Comparison of ENCODE assay signal across 8 mouse cellular contexts in genomic region chr5:30886731-30887130, GRCm38 (mm10). TPM values are rescaled to one million over a fixed set of nuclear protein-coding genes. Genes with fewer than 3 reads are reported as not detected.
A peak's percentile ranks its signal among the peaks of the same experiment; 100 is the strongest.
DNase-seq lines count a peak whose midpoint lies in the region; ATAC-seq and TF ChIP-seq lines count a peak whose summit lies in the region.

No protein-coding gene starts in this region.

- 43% methylated on average over 5 of the region's 5 CpGs for WGBS in heart, embryonic 10.5 days
- 25% methylated on average over 5 of the region's 5 CpGs for WGBS in forebrain, embryonic 13.5 days
- WGBS in liver, embryonic 14.5 days (ENCODE audit: insufficient replicate concordance): 40% methylated on average over 5 of the region's 5 CpGs

- H3K9ac ChIP-seq in forebrain, embryonic 13.5 days: peak overlapping the region; percentile 87
- peak overlapping the region; percentile 67 for H3K9ac ChIP-seq in liver, embryonic 14.5 days (replicated peaks)

- H3K79me2 ChIP-seq in C2C12 (ENCODE audit: control insufficient read depth, insufficient read depth): no peaks in the 10 kb centered on the region

- no peaks in the 10 kb centered on the region for H3K9me3 ChIP-seq in heart, embryonic 10.5 days
- no peaks in the 10 kb centered on the region for H3K9me3 ChIP-seq in forebrain, embryonic 13.5 days (replicated peaks)
- no peaks in the 10 kb centered on the region for H3K9me3 ChIP-seq in liver, embryonic 14.5 days (ENCODE audit: control insufficient read depth, low read length)

- H3K27ac ChIP-seq in heart, embryonic 10.5 days: peak overlapping the region; percentile 97
- H3K27ac ChIP-seq in forebrain, embryonic 13.5 days: peak overlapping the region; percentile 98
- peak overlapping the region; percentile 70; the same call in 1 of the 2 replicates for H3K27ac ChIP-seq in liver, embryonic 14.5 days

- peak overlapping the region; percentile 82 for H3K4me3 ChIP-seq in heart, embryonic 10.5 days
- peak overlapping the region; percentile 50 for H3K4me3 ChIP-seq in C2C12 (ENCODE audit: insufficient read depth, poor library complexity, severe bottlenecking)
- H3K4me3 ChIP-seq in forebrain, embryonic 13.5 days: peak overlapping the region; percentile 83
- H3K4me3 ChIP-seq in liver, embryonic 14.5 days (ENCODE audit: insufficient read depth in 1 of 2, low read depth in 2 of 2, low read length in 2 of 2): peak overlapping the region; percentile 84 to 94

- TF ChIP-seq EP300 in liver, embryonic 14.5 days (IDR thresholded peaks at IDR 0.05; ENCODE audit: low read depth): no peak

- no peaks in the 10 kb centered on the region for H3K79me3 ChIP-seq in C2C12 (ENCODE audit: low read depth)

- no peaks in the 10 kb centered on the region for H3K27me3 ChIP-seq in heart, embryonic 10.5 days (ENCODE audit: insufficient read depth, poor library complexity, severe bottlenecking)
- no peaks in the 10 kb centered on the region for H3K27me3 ChIP-seq in C2C12 (ENCODE audit: control insufficient read depth, insufficient read depth, insufficient read length)
- H3K27me3 ChIP-seq in forebrain, embryonic 13.5 days: no peaks in the 10 kb centered on the region
- no peaks in the 10 kb centered on the region for H3K27me3 ChIP-seq in liver, embryonic 14.5 days (ENCODE audit: control insufficient read depth, insufficient read depth, low read length)

- H3ac ChIP-seq in C2C12 (ENCODE audit: control insufficient read depth, insufficient read length, low read depth): no peak overlapping the region

- H3K4me2 ChIP-seq in forebrain, embryonic 13.5 days: peak overlapping the region; percentile 76
- peak overlapping the region; percentile 67 for H3K4me2 ChIP-seq in liver, embryonic 14.5 days (ENCODE audit: low read depth)

- no peak for ATAC-seq in forebrain, embryonic 13.5 days
- ATAC-seq in liver, embryonic 14.5 days (ENCODE audit: insufficient read depth): no peak

- no peak for DNase-seq in heart, embryonic 10.5 days (ENCODE audit: low spot score)
- no peak for DNase-seq in heart, postnatal 14 days
- DNase-seq in liver, embryonic 14.5 days (ENCODE audit: low read depth in 3 of 3, low spot score in 3 of 3): no peak
- no peak for DNase-seq in adipocyte (ENCODE audit: low spot score)
- DNase-seq in thymus, postnatal 14 days: no peak
- DNase-seq in spleen, adult 12 weeks (ENCODE audit: low spot score): no peak

- H3K36me3 ChIP-seq in heart, embryonic 10.5 days: peaks cover 14% of the 10 kb centered on the region
- H3K36me3 ChIP-seq in C2C12 (ENCODE audit: control insufficient read depth, insufficient read depth): no peaks in the 10 kb centered on the region
- peaks cover 13% of the 10 kb centered on the region for H3K36me3 ChIP-seq in forebrain, embryonic 13.5 days (ENCODE audit: poor library complexity, severe bottlenecking)
- no peaks in the 10 kb centered on the region for H3K36me3 ChIP-seq in liver, embryonic 14.5 days (replicated peaks; ENCODE audit: control insufficient read depth, insufficient read depth, low read depth)

- H3K4me1 ChIP-seq in heart, embryonic 10.5 days: peaks cover 14% of the 10 kb centered on the region
- H3K4me1 ChIP-seq in forebrain, embryonic 13.5 days: peaks cover 23% of the 10 kb centered on the region
- H3K4me1 ChIP-seq in liver, embryonic 14.5 days (replicated peaks; ENCODE audit: control insufficient read depth in 2 of 2, insufficient read depth in 2 of 2, low read length in 1 of 2): peaks cover 6 to 18% of the 10 kb centered on the region in 2 experiments; a peak in 3 of 4 replicates

- TF ChIP-seq CTCF in C2C12 (IDR thresholded peaks at IDR 0.05; ENCODE audit: control insufficient read depth, insufficient read depth, insufficient read length): no peak
- TF ChIP-seq CTCF in liver, embryonic 14.5 days (IDR thresholded peaks at IDR 0.05; ENCODE audit: low read depth): no peak

- intact Hi-C loops in heart, postnatal 14 days (cut with DNase I): loop anchor here (2.0 kb wide), 1 partner anchor 18 kb away; the partner anchor contains the start of gene Tmem214

TF ChIP-seq in C2C12, 6 proteins besides CTCF, POLR2A, EP300 and RAD21:
- TF ChIP-seq USF1 (IDR thresholded peaks at IDR 0.05; ENCODE audit: low read depth) (no peak), MAX (IDR thresholded peaks at IDR 0.05) (no peak), MYOG (IDR thresholded peaks at IDR 0.05; ENCODE audit: control insufficient read depth, extremely low read depth, insufficient read length) (no peak), FOSL1 (IDR thresholded peaks at IDR 0.05; ENCODE audit: insufficient read depth, low read length, poor library complexity, severe bottlenecking) (no peak), CEBPB (IDR thresholded peaks at IDR 0.05; ENCODE audit: low read depth) (no peak), MYOD1 (IDR thresholded peaks at IDR 0.05; ENCODE audit: control insufficient read depth, insufficient read length, low read depth) (no peak)

RNA-seq across cellular contexts. Expression of gene Agbl5, which starts 1.8 kb away (rescaled TPM):
- polyA plus RNA-seq in heart, embryonic 10.5 days (2016; fragmentation: Nextera tagmentation; extraction: Ambion mirVana): 12.3 and 17.4 TPM in 2 replicates
- 1 to 10 TPM; 5.9 to 8.3 TPM for total RNA-seq in heart, postnatal 14 days (2021)
- polyA plus RNA-seq in C2C12 (2012; fragmentation: generic; extraction: Trizol): 5.2 TPM
- polyA plus RNA-seq in forebrain, embryonic 13.5 days (2015; fragmentation: Nextera tagmentation; extraction: Ambion mirVana): 22.7 and 25.3 TPM in 2 replicates
- polyA plus RNA-seq in liver, embryonic 14.5 days (2012; rRNA removed): 5.0 and 6.0 TPM in 2 replicates
- polyA plus RNA-seq in liver, embryonic 14.5 days (2014; fragmentation: Nextera tagmentation; extraction: Ambion mirVana): 4.8 and 5.1 TPM in 2 replicates

RNA-seq across cellular contexts. Expression of gene Tmem214, which starts 18.9 kb away (rescaled TPM):
- 86.3 and 87.4 TPM in 2 replicates for polyA plus RNA-seq in heart, embryonic 10.5 days (2016; fragmentation: Nextera tagmentation; extraction: Ambion mirVana)
- total RNA-seq in heart, postnatal 14 days (2021): 10 to 100 TPM; 35.8 to 41.1 TPM
- 46.1 TPM for polyA plus RNA-seq in C2C12 (2012; fragmentation: generic; extraction: Trizol)
- polyA plus RNA-seq in forebrain, embryonic 13.5 days (2015; fragmentation: Nextera tagmentation; extraction: Ambion mirVana): 44.0 and 46.8 TPM in 2 replicates
- polyA plus RNA-seq in liver, embryonic 14.5 days (2012; rRNA removed): 21.8 and 26.1 TPM in 2 replicates
- polyA plus RNA-seq in liver, embryonic 14.5 days (2014; fragmentation: Nextera tagmentation; extraction: Ambion mirVana): 25.0 and 25.8 TPM in 2 replicates

RNA-seq across cellular contexts. Expression of gene Ost4, which starts 20.9 kb away (rescaled TPM):
- 432 and 455 TPM in 2 replicates for polyA plus RNA-seq in heart, embryonic 10.5 days (2016; fragmentation: Nextera tagmentation; extraction: Ambion mirVana)
- 100 to 1,000 TPM; 145 to 146 TPM for total RNA-seq in heart, postnatal 14 days (2021)
- 348 TPM for polyA plus RNA-seq in C2C12 (2012; fragmentation: generic; extraction: Trizol)
- polyA plus RNA-seq in forebrain, embryonic 13.5 days (2015; fragmentation: Nextera tagmentation; extraction: Ambion mirVana): 325 and 333 TPM in 2 replicates
- 142 and 216 TPM in 2 replicates for polyA plus RNA-seq in liver, embryonic 14.5 days (2012; rRNA removed)
- polyA plus RNA-seq in liver, embryonic 14.5 days (2014; fragmentation: Nextera tagmentation; extraction: Ambion mirVana): 412 and 420 TPM in 2 replicates

RNA-seq across cellular contexts. Expression of gene Emilin1, which starts 26.5 kb away (rescaled TPM):
- 166 and 172 TPM in 2 replicates for polyA plus RNA-seq in heart, embryonic 10.5 days (2016; fragmentation: Nextera tagmentation; extraction: Ambion mirVana)
- 10 to 100 TPM; 38.9 to 46.9 TPM for total RNA-seq in heart, postnatal 14 days (2021)
- polyA plus RNA-seq in C2C12 (2012; fragmentation: generic; extraction: Trizol): 9.9 TPM
- polyA plus RNA-seq in forebrain, embryonic 13.5 days (2015; fragmentation: Nextera tagmentation; extraction: Ambion mirVana): 10.3 and 15.7 TPM in 2 replicates
- polyA plus RNA-seq in liver, embryonic 14.5 days (2012; rRNA removed): 18.4 and 22.2 TPM in 2 replicates
- 21.3 and 23.2 TPM in 2 replicates for polyA plus RNA-seq in liver, embryonic 14.5 days (2014; fragmentation: Nextera tagmentation; extraction: Ambion mirVana)

RNA-seq across cellular contexts. Expression of gene Khk, which starts 34.5 kb away (rescaled TPM):
- polyA plus RNA-seq in heart, embryonic 10.5 days (2016; fragmentation: Nextera tagmentation; extraction: Ambion mirVana): 10.5 and 14.5 TPM in 2 replicates
- 10 to 100 TPM; 15.4 TPM for total RNA-seq in heart, postnatal 14 days (2021)
- polyA plus RNA-seq in C2C12 (2012; fragmentation: generic; extraction: Trizol): 16.2 TPM
- 3.3 and 7.6 TPM in 2 replicates for polyA plus RNA-seq in forebrain, embryonic 13.5 days (2015; fragmentation: Nextera tagmentation; extraction: Ambion mirVana)
- polyA plus RNA-seq in liver, embryonic 14.5 days (2012; rRNA removed): 30.3 and 31.1 TPM in 2 replicates
- 38.8 and 40.8 TPM in 2 replicates for polyA plus RNA-seq in liver, embryonic 14.5 days (2014; fragmentation: Nextera tagmentation; extraction: Ambion mirVana)
